In the genomic region with DNA sequence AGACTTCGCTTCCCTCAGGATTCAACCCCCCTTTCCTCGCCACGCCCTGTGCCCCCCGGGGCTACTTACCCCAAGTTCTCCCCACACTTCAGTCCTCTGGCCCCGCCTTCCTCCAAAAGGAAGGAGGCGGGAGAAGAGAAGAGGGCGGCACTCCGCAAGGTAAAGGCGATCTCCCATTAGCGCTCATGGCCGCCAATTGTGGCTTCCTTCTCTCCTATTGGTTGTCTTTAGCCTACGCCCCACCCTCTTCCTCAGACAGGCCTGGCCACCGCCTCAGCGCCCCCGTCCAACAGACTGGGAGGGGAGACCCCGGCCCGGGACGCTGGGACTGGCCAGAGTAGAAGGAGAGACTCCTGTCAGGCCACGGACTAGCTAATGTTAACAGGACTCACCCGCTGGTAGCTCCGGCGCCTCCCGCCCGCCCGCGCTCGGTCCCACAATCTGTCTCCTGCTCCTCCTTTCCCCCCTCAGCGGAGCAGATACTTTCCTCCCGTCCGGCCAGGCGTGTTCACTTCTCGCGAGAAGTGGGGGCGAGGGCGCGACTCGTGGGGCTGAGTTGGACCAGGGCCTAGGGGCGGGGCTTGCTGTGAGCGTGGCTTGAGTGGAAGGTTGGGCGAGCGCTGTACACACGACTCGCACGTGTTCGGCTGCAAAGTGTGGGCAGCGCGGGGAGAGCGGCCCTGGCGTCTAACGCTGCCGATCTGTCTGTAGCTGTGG, we compare ENCODE assay signal across 8 mouse cellular contexts. TPM values are rescaled to one million over a fixed set of nuclear protein-coding genes. Genes with fewer than 3 reads are reported as not detected.
DNase-seq lines count a peak whose midpoint lies in the region; ATAC-seq lines count a peak whose summit lies in the region.

Gene Gm28047, minus strand, starts transcription at position 98 of the 717 bp plus-strand sequence.
Gene Atf7, minus strand, starts transcription at position 495 of the 717 bp plus-strand sequence.

- H3K27ac ChIP-seq in brown adipose tissue, adult 24 weeks (replicated peaks; ENCODE audit: low read depth, low read length) = peak within 1 kb of the TSS; percentile 97
- peak within 1 kb of the TSS; percentile 100 for H3K27ac ChIP-seq in heart, embryonic 13.5 days (replicated peaks)
- peak within 1 kb of the TSS; percentile 92 for H3K27ac ChIP-seq in liver, embryonic 12.5 days
- peak within 1 kb of the TSS; percentile 99 for H3K27ac ChIP-seq in stomach, embryonic 15.5 days

- H3K9ac ChIP-seq in heart, embryonic 13.5 days = peak within 1 kb of the TSS; percentile 86
- peak within 1 kb of the TSS; percentile 83 for H3K9ac ChIP-seq in liver, embryonic 12.5 days
- peak within 1 kb of the TSS; percentile 73 for H3K9ac ChIP-seq in stomach, embryonic 15.5 days

- peak within 1 kb of the TSS; percentile 84 for H3K4me3 ChIP-seq in brown adipose tissue, adult 24 weeks (ENCODE audit: insufficient read depth, low read depth, low read length)
- peak within 1 kb of the TSS; percentile 70 for H3K4me3 ChIP-seq in heart, embryonic 13.5 days
- H3K4me3 ChIP-seq in liver, embryonic 12.5 days = peak within 1 kb of the TSS; percentile 75
- peak within 1 kb of the TSS; percentile 68 for H3K4me3 ChIP-seq in stomach, embryonic 15.5 days (replicated peaks)

- peaks cover 6% of the 10 kb centered on the region for H3K36me3 ChIP-seq in heart, embryonic 13.5 days
- peaks cover 3% of the 10 kb centered on the region; the same call in 1 of the 2 replicates for H3K36me3 ChIP-seq in liver, embryonic 12.5 days
- no peaks in the 10 kb centered on the region for H3K36me3 ChIP-seq in stomach, embryonic 15.5 days

- peak; percentile 99 for DNase-seq in CD4-positive, CD25-positive, alpha-beta regulatory T cell, adult 2 months (ENCODE audit: low read depth, low spot score)
- DNase-seq in fat pad, adult 2 months (ENCODE audit: extremely low read depth, low read depth, low spot score) = peak; percentile 87
- peak; percentile 100 for DNase-seq in kidney, postnatal 10 days
- peak; percentile 100 for DNase-seq in natural killer cell, adult 2 months (ENCODE audit: low spot score in 2 of 2)

- H3K27me3 ChIP-seq in heart, embryonic 13.5 days (replicated peaks) = no peaks in the 10 kb centered on the region
- H3K27me3 ChIP-seq in liver, embryonic 12.5 days (replicated peaks) = no peaks in the 10 kb centered on the region
- no peaks in the 10 kb centered on the region for H3K27me3 ChIP-seq in stomach, embryonic 15.5 days (replicated peaks)

- no peaks in the 10 kb centered on the region for H3K9me3 ChIP-seq in heart, embryonic 13.5 days
- H3K9me3 ChIP-seq in liver, embryonic 12.5 days (replicated peaks) = no peaks in the 10 kb centered on the region
- no peaks in the 10 kb centered on the region for H3K9me3 ChIP-seq in stomach, embryonic 15.5 days

- peaks cover 5% of the 10 kb centered on the region; the same call in 1 of the 2 replicates for H3K4me1 ChIP-seq in brown adipose tissue, adult 24 weeks (ENCODE audit: control insufficient read depth, insufficient read depth, insufficient read length, low read length)
- H3K4me1 ChIP-seq in heart, embryonic 13.5 days = peaks cover 27% of the 10 kb centered on the region
- H3K4me1 ChIP-seq in liver, embryonic 12.5 days = peaks cover 33% of the 10 kb centered on the region
- peaks cover 13% of the 10 kb centered on the region; the same call in 1 of the 2 replicates for H3K4me1 ChIP-seq in stomach, embryonic 15.5 days

- ATAC-seq in heart, embryonic 13.5 days (ENCODE audit: extremely low read depth, insufficient number of reproducible peaks, low FRiP score, low TSS enrichment) = peak; percentile 98
- ATAC-seq in liver, embryonic 12.5 days = peak; percentile 99
- ATAC-seq in stomach, embryonic 15.5 days (ENCODE audit: insufficient read depth, low FRiP score, low read depth) = peak; percentile 99

- peak within 1 kb of the TSS; percentile 72 for H3K4me2 ChIP-seq in heart, embryonic 13.5 days
- peak within 1 kb of the TSS; percentile 90 for H3K4me2 ChIP-seq in liver, embryonic 12.5 days
- peak within 1 kb of the TSS; percentile 83 for H3K4me2 ChIP-seq in stomach, embryonic 15.5 days

- WGBS in heart, embryonic 13.5 days = under 1% methylated on average over 51 of the region's 51 CpGs
- under 1% methylated on average over 51 of the region's 51 CpGs for whole genome bisulfite sequencing in liver, embryonic 12.5 days (ENCODE audit: insufficient replicate concordance)
- 1% methylated on average over 48 of the region's 51 CpGs for WGBS in stomach, embryonic 15.5 days

RNA-seq across cellular contexts. Expression of gene Gm28047, which starts in this region (rescaled TPM):
- polyA plus RNA-seq in brown adipose tissue, adult 24 weeks (2012; ENCODE audit: insufficient read depth, insufficient read length, missing spikeins) = 0.75 TPM in 1 of 2 replicates, not detected in the other
- polyA plus RNA-seq in heart, embryonic 13.5 days (2015; fragmentation: Nextera tagmentation; extraction: Ambion mirVana) = 0.41 TPM in 1 of 2 replicates, not detected in the other
- not detected in 2 replicates for polyA plus RNA-seq in liver, embryonic 12.5 days (2016; fragmentation: Nextera tagmentation; extraction: Ambion mirVana)
- polyA plus RNA-seq in stomach, embryonic 15.5 days (2015; fragmentation: Nextera tagmentation; extraction: Ambion mirVana) = 0.28 TPM in 1 of 2 replicates, not detected in the other

RNA-seq across cellular contexts. Expression of gene Atf7, which starts in this region (rescaled TPM):
- 40.1 and 58.7 TPM in 2 replicates for polyA plus RNA-seq in brown adipose tissue, adult 24 weeks (2012; ENCODE audit: insufficient read depth, insufficient read length, missing spikeins)
- 25.1 and 30.0 TPM in 2 replicates for polyA plus RNA-seq in heart, embryonic 13.5 days (2015; fragmentation: Nextera tagmentation; extraction: Ambion mirVana)
- 11.5 and 14.3 TPM in 2 replicates for polyA plus RNA-seq in liver, embryonic 12.5 days (2016; fragmentation: Nextera tagmentation; extraction: Ambion mirVana)
- 35.2 and 36.5 TPM in 2 replicates for polyA plus RNA-seq in stomach, embryonic 15.5 days (2015; fragmentation: Nextera tagmentation; extraction: Ambion mirVana)

Comparison
In these comparisons a context has a peak if more than half of its experiments do, and no peak if none do; other contexts are left out.
1. Peak in every context shown above with its lines: DNase-seq, ATAC-seq, H3K4me3 ChIP-seq and H3K27ac ChIP-seq.